Mouse (Mus musculus) kidney, embryonic 15.5 days (tissue): ENCODE results near the gene Nvl. TPM values are rescaled to one million over a fixed set of nuclear protein-coding genes. Genes with fewer than 3 reads are reported as not detected.

Experiments
- ATAC-seq: fragments of 200-750 bp; cut with Nextera tagmentation; replicated peaks from 2 replicates; pipeline ENCODE4 v1.8.0; 2017; ENCODE audit warnings: moderate TSS enrichment; ENCODE audit not compliant: low FRiP score
- H3K27ac ChIP-seq: fragments of 300-500 bp; sonication (generic); 2 replicates; pipeline ENCODE4 v1.5.1; 2015; ENCODE audit warnings: mild to moderate bottlenecking, inconsistent platforms
- H3K27me3 ChIP-seq: fragments of 300-500 bp; sonication (generic); 2 replicates; pipeline ENCODE4 v1.6.1; 2015; ENCODE audit warnings: inconsistent platforms
- H3K36me3 ChIP-seq: fragments of 300-500 bp; sonication (generic); 2 replicates; pipeline ENCODE4 v1.6.1; 2015; ENCODE audit warnings: inconsistent platforms
- H3K4me1 ChIP-seq: fragments of 300-500 bp; sonication (generic); 2 replicates; pipeline ENCODE4 v1.6.1; 2015; ENCODE audit warnings: inconsistent platforms
- H3K4me2 ChIP-seq: fragments of 300-500 bp; sonication (generic); 2 replicates; pipeline ENCODE4 v1.6.1; 2015; ENCODE audit warnings: moderate library complexity, mild to moderate bottlenecking, inconsistent platforms
- H3K4me3 ChIP-seq: fragments of 300-500 bp; sonication (generic); replicated peaks from 2 replicates; pipeline ENCODE4 v1.5.1; 2015; ENCODE audit warnings: mild to moderate bottlenecking, inconsistent platforms
- H3K9ac ChIP-seq: fragments of 300-500 bp; sonication (generic); 2 replicates; pipeline ENCODE4 v1.6.1; 2015; ENCODE audit warnings: mild to moderate bottlenecking, inconsistent platforms
- H3K9me3 ChIP-seq: fragments of 300-500 bp; sonication (generic); replicated peaks from 2 replicates; pipeline ENCODE4 v1.6.1; 2016; ENCODE audit warnings: inconsistent platforms
- WGBS: fragments of 180-500 bp; shearing (Covaris S2); methylation state at CpG from one replicate; pipeline ENCODE4 v1.1.7; 2015; ENCODE audit warnings: mixed read lengths; 5-methylcytosine and 5-hydroxymethylcytosine counted together
- polyA plus RNA-seq: library from polyadenylated mRNA; unstranded; fragments of >200 nt; fragmentation: Nextera tagmentation; extraction: Ambion mirVana; gene quantifications from 2 replicates; pipeline ENCODE4 v1.2.1, GENCODE M21; 2015

Gene Nvl
- 38.3 and 38.5 TPM in 2 replicates for polyA plus RNA-seq

DNA sequence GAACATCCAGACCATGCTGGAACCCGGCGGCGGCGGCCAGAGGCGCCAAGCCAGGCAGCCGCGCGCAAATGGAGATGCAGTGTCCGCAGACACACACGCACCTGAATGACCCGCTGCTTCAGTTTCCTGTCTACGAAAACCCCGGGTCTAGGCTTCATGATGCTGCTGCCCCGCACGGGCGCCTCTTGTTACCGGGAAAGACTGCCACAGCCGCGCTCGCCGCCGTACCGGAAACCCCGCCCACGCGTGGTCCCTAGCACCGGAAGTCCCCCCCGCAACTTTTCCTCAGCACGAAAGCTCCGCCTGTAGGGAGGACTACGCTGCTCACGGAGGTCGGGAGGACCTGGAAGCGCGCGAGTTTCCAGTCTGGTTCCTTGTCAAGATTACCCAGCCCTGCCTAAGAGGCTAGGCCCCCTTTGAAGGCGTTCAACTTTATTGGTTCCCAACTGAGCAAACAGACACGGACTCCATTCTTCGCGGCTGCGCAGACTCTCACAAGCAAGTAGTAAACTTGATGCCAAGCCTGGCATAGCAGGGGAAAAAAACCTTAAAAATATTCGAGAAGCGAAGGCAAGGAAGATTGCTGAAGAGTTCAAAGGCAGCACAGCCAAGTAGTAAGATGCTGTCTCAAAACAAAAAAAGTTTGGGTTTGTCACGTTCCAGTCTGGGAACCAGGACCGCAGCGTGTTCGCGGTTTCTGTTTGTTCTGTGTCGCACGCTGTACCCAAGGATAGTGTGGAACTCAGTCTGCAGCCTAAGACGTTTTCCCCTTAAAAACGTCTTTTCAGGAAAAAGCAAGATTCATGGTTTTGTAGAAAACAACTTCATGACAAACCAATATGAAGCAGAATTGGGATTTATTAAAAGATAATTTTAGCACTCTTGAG is at the start of gene Nvl, which contains the start of gene Cnih4:
Gene Nvl, minus strand, starts transcription at position 255 of the 887 bp plus-strand sequence.
Gene Cnih4, plus strand, starts transcription at position 744 of the 887 bp plus-strand sequence.
- Histone ChIP-seq H3K4me2 (peak within 1 kb of the TSS; percentile 71), H3K27ac (peak within 1 kb of the TSS; percentile 95), H3K4me1 (peaks cover 19% of the 10 kb centered on the region), H3K27me3 (no peaks in the 10 kb centered on the region), H3K4me3 (peak within 1 kb of the TSS; percentile 78), H3K36me3 (peaks cover 26% of the 10 kb centered on the region), H3K9ac (peak within 1 kb of the TSS; percentile 77), H3K9me3 (no peaks in the 10 kb centered on the region)
- ATAC-seq: peak; percentile 100
- whole genome bisulfite sequencing: under 1% methylated on average over 52 of the region's 52 CpGs

DNA sequence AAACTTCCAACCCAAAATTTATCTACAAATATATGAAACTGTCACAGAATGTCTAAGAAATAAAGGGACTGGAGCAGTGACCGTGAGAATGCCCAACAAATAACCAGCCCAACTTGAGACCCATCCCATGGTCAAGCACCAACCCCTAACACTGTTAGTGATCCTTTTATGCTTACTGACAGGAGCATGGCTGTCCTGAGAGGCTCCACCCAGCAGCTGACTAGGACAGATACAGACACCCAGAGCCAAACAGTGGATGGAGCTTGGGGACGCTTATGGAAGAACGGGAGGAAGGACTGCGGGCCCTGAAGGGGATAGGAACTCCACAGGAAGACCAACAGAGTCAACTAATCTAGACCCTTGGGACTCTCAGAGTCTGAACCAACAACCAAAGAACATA is 44.9 kb upstream of the Nvl start:
- H3K4me2 ChIP-seq: no peak overlapping the region
- no peak overlapping the region for H3K27ac ChIP-seq
- H3K4me1 ChIP-seq: no peaks in the 10 kb centered on the region
- H3K9me3 ChIP-seq: no peaks in the 10 kb centered on the region
- H3K27me3 ChIP-seq: no peaks in the 10 kb centered on the region
- peaks cover 92% of the 10 kb centered on the region for H3K36me3 ChIP-seq
- no peak for ATAC-seq
- 94% methylated on average over 4 of the region's 4 CpGs for WGBS
- no peak overlapping the region for H3K4me3 ChIP-seq
- no peak overlapping the region for H3K9ac ChIP-seq

DNA sequence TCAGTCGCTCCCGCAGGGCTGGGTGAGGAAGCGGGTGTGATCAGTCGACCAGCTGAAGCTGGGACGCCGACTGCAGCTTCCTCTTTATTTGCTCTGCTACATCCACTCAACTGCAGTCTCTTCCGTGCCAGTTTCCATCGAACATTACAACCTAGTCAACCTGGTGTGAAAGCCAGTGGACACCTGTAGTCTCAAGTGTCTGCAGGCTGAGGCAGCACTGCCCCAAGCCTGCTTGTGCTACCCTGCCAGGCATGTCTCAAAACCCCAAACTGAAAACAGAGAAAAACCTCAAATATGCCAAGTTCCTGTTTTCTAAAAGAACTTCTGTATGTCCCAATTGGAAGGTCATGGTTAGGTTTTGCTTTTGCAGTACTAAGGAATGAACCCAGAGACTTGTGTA is 26.2 kb upstream of the Nvl start:
- 69% methylated on average over 8 of the region's 8 CpGs for WGBS
- Histone ChIP-seq H3K9ac (no peak overlapping the region), H3K4me1 (no peaks in the 10 kb centered on the region), H3K27me3 (no peaks in the 10 kb centered on the region), H3K9me3 (no peaks in the 10 kb centered on the region), H3K4me3 (no peak overlapping the region), H3K4me2 (no peak overlapping the region), H3K36me3 (peaks cover 58% of the 10 kb centered on the region), H3K27ac (no peak overlapping the region)
- no peak for ATAC-seq

DNA sequence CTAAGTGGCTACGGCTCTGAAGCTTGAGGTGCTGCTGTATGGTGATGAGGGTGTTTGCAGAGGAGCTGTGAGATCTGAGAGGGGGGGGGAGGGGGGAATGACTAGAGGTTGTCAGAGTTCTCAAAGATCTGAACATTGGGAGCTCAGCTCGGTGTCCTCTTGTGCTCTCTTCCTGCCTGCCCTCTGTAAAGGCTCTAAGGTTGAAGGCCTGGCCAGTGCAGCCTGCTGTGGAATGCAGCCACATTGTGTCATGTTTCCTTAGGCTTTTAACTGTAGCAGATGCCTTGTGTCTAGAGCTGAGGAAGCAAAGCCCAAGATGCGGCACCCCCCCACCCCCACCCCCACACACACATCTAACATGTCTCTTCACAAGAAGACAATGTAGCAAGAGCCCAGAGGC is 24.4 kb upstream of the Nvl start:
- no peak overlapping the region for H3K9ac ChIP-seq
- no peak for ATAC-seq
- H3K9me3 ChIP-seq: no peaks in the 10 kb centered on the region
- H3K27ac ChIP-seq: no peak overlapping the region
- H3K4me1 ChIP-seq: no peaks in the 10 kb centered on the region
- 75% methylated on average over 3 of the region's 3 CpGs for WGBS
- H3K4me3 ChIP-seq: no peak overlapping the region
- H3K27me3 ChIP-seq: no peaks in the 10 kb centered on the region
- H3K36me3 ChIP-seq: peaks cover 64% of the 10 kb centered on the region
- H3K4me2 ChIP-seq: no peak overlapping the region

- H3K4me3 ChIP-seq: no peak overlapping the region
- H3K27ac ChIP-seq: 0 out of 2 replicates have a peak overlapping the region, but pooled peaks have one; percentile 2
- H3K9me3 ChIP-seq: no peaks in the 10 kb centered on the region
- H3K27me3 ChIP-seq: no peaks in the 10 kb centered on the region
- ATAC-seq: no peak
- H3K4me2 ChIP-seq: no peak overlapping the region
- no peaks in the 10 kb centered on the region for H3K4me1 ChIP-seq
- peaks cover 69% of the 10 kb centered on the region for H3K36me3 ChIP-seq
- WGBS: 79% methylated on average over 2 of the region's 2 CpGs
- H3K9ac ChIP-seq: no peak overlapping the region
Measured at GRCm38 (mm10) chr1:181167816-181168215, 23.8 kb upstream of the Nvl start.

DNA sequence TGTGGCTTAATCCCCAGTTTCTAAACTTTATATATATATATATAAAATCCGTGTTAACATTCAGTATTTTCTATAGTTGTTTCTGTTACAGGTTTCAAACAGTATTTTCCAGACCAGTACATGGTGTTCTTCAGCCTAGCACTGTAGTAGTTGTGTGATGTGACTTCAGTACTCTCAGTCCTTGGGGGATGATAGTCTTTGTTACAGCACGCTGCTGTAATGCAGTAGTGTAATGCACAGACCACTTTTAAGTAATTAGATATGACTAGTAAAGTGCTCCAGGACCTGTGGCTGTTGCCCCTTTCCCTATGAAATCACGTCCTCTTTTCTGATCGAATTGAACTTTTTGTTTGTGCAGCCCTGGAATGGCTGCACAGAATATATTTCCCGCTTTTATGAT is 7.5 kb upstream of the Nvl start:
- H3K4me1 ChIP-seq: peaks cover 12% of the 10 kb centered on the region
- H3K4me3 ChIP-seq: peak overlapping the region; percentile 93
- ATAC-seq: no peak
- H3K27me3 ChIP-seq: no peaks in the 10 kb centered on the region
- no peaks in the 10 kb centered on the region for H3K9me3 ChIP-seq
- no peak overlapping the region for H3K27ac ChIP-seq
- peaks cover 20% of the 10 kb centered on the region for H3K36me3 ChIP-seq
- 27% methylated on average over 5 of the region's 5 CpGs for WGBS
- H3K9ac ChIP-seq: peak overlapping the region; percentile 92
- peak overlapping the region; percentile 71 for H3K4me2 ChIP-seq

DNA sequence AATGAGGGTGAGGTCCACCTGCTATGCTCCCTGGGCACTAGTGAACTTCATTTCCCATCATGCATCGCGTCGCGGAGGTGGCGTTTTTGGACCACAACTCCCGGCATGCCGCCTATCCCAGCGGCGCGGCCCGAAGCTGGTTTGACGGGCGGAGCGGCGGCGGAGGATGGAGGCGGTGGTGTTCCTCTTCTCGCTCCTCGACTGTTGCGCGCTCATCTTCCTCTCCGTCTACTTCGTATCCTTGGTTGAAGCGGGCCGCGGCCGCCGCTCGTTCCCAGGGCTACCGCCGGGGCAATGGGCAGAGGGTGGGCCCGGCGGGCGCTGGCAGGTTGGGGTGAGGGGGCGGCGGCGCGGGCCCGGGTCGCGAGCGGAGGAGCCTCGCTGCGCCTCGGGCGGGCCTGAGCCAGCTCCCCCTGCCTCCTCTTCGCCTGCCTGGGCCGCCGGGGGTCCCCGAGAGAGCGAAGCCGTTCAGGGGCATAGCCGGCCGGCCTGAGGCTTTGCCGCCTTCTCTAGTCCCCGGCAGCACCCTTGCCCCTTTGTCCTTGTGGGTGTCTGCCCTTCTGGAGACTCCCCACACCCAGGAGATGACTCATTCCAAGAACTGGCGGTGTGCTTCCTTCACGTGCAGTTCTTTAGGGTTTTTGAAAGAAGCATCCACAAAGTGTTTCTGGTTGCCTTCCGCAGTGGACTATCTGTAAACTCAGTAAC is 7.0 kb upstream of the Nvl start:
- under 1% methylated on average over 55 of the region's 59 CpGs for WGBS
- Histone ChIP-seq H3K4me1 (peaks cover 13% of the 10 kb centered on the region), H3K27ac (peak overlapping the region; percentile 87), H3K4me2 (peak overlapping the region; percentile 71), H3K27me3 (no peaks in the 10 kb centered on the region), H3K4me3 (peak overlapping the region; percentile 93), H3K9ac (peak overlapping the region; percentile 92), H3K9me3 (no peaks in the 10 kb centered on the region), H3K36me3 (peaks cover 16% of the 10 kb centered on the region)
- ATAC-seq: peak; percentile 95

DNA sequence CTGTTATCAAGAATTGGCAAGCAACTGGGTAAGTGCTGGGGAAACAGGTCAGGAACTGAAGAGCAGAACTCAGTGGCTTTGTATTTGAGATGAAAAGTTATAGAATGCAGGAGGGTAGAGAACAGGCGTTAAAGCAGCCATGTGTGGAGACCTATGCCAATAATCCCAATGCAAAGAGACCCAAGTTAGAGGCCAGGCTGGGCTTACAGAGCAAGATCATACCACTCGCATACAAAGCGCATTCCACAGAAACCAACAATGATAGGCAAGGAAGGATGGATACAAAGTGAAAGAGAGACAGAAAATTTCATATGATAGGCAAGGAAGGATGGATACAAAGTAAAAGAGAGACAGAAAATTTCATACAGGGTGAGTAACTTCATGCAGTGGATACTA is 6.4 kb upstream of the Nvl start:
- Histone ChIP-seq H3K4me2 (no peak overlapping the region), H3K9me3 (no peaks in the 10 kb centered on the region), H3K27me3 (no peaks in the 10 kb centered on the region), H3K4me1 (peaks cover 16% of the 10 kb centered on the region), H3K27ac (no peak overlapping the region), H3K4me3 (peak overlapping the region; percentile 93), H3K36me3 (peaks cover 11% of the 10 kb centered on the region), H3K9ac (no peak overlapping the region)
- ATAC-seq: peak; percentile 27; the same call in 1 of the 2 replicates
- WGBS: 70% methylated on average over 3 of the region's 3 CpGs

DNA sequence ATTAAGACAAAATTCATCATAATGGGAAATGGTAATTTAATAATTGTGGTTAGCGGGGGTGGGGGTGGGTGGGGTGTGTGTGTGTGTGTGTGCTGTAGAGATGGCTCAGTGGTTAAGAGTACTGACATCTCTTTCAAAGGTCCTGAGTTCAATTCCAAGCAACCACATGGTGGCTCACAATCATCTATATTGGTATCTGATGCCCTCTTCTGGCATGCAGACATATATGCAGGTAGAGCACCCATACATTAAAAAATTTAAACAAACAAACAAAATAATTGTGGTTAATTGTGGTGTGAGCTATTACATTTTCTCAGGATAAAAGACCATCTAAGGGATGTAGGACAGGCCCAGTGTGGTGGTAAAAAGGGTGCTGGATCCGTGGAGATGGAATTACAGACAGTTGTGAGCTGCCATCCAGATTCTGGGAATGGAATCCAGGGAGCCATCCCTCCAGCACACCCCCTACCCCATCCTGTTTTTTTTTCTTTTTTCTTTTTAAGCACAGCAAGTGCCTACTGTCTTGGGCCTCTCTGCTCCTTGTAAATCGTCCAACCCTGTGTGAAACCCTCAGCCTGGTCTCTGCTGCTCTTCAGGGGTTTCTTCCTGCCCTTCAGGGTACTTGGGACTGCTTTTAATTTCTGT is 5.5 kb upstream of the Nvl start:
- H3K27me3 ChIP-seq: no peaks in the 10 kb centered on the region
- no peak overlapping the region for H3K4me2 ChIP-seq
- no peak for ATAC-seq
- no peak overlapping the region for H3K27ac ChIP-seq
- H3K4me1 ChIP-seq: peaks cover 22% of the 10 kb centered on the region
- H3K9me3 ChIP-seq: no peaks in the 10 kb centered on the region
- no peak overlapping the region for H3K4me3 ChIP-seq
- peaks cover 1% of the 10 kb centered on the region for H3K36me3 ChIP-seq
- 72% methylated on average over 3 of the region's 3 CpGs for WGBS
- no peak overlapping the region for H3K9ac ChIP-seq

DNA sequence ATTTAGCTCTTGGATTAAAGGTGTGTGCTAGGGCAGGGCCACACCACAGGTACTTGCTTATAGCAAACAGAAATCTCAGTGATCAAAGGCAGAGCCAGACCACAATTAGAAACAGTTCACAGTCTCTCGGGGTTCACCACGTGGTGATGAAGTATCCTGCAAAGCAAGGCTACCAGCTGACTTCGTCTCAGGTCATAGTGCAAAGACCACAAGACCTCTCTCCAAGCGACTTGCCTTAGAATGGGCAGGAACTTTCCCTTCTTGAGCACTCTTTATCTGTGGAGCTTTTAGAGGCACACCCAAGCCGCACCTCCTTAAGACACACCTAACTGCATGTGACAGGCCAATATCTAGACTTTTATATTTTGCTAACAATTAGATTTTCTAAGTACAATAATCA is 4.5 kb upstream of the Nvl start:
- ATAC-seq: no peak
- 70% methylated on average over 5 of the region's 5 CpGs for WGBS
- no peaks in the 10 kb centered on the region for H3K27me3 ChIP-seq
- H3K9me3 ChIP-seq: no peaks in the 10 kb centered on the region
- peaks cover 22% of the 10 kb centered on the region for H3K4me1 ChIP-seq
- H3K4me2 ChIP-seq: no peak overlapping the region
- no peak overlapping the region for H3K27ac ChIP-seq
- no peak overlapping the region for H3K4me3 ChIP-seq
- H3K9ac ChIP-seq: no peak overlapping the region
- no peaks in the 10 kb centered on the region for H3K36me3 ChIP-seq

GRCm38 (mm10) chr1:181146187-181146586 is 2.2 kb upstream of the Nvl start:
- WGBS: 89% methylated on average over 2 of the region's 2 CpGs
- no peak for ATAC-seq
- Histone ChIP-seq H3K27ac (no peak overlapping the region), H3K36me3 (peaks cover 7% of the 10 kb centered on the region; the same call in 1 of the 2 replicates), H3K9ac (no peak overlapping the region), H3K9me3 (no peaks in the 10 kb centered on the region), H3K27me3 (no peaks in the 10 kb centered on the region), H3K4me3 (no peak overlapping the region), H3K4me2 (no peak overlapping the region), H3K4me1 (peaks cover 19% of the 10 kb centered on the region)

DNA sequence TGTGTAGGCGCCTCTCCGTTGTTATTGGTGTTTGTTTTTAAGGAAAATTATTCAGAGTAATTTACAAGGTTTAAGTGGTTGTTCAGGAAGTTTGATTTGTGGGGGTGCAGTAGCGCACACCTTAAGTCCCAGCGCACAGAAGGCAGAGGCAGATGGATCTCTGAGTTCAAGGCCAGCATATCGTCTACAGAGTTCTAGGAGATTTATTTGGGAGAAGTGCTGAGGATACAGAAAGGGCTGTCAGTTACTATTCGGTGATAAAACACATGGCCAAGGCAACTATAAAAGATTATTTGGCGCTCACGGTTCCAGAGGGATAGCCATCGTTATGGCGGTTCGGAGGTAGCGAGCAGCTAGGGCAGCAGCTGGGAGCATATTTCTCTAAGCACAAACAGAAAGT is 962 bp upstream of the Nvl start:
- H3K4me2 ChIP-seq: peak overlapping the region; percentile 71
- H3K9me3 ChIP-seq: no peaks in the 10 kb centered on the region
- H3K27ac ChIP-seq: peak overlapping the region; percentile 95
- H3K4me1 ChIP-seq: peaks cover 19% of the 10 kb centered on the region
- H3K27me3 ChIP-seq: no peaks in the 10 kb centered on the region
- WGBS: 7% methylated on average over 12 of the region's 12 CpGs
- peak overlapping the region; percentile 77 for H3K9ac ChIP-seq
- ATAC-seq: no peak
- peak overlapping the region; percentile 78 for H3K4me3 ChIP-seq
- peaks cover 19% of the 10 kb centered on the region for H3K36me3 ChIP-seq
